Mouse (Mus musculus) limb, embryonic 14.5 days (tissue): Measurements from ENCODE around the gene Gopc. TPM values are rescaled to one million over a fixed set of nuclear protein-coding genes. Genes with fewer than 3 reads are reported as not detected.

ENCODE experiments used
- ATAC-seq: fragments of 200-750 bp; cut with Nextera tagmentation; 2 replicates; pipeline ENCODE4 v1.8.0; 2017; ENCODE audit warnings: low read depth, moderate number of reproducible peaks, moderate TSS enrichment; ENCODE audit not compliant: low FRiP score
- DNase-seq: peaks from one replicate; pipeline ENCODE4 v3.0.0-alpha.2; 2015; ENCODE audit warnings: low spot score
- H3K27ac ChIP-seq: fragments of 300-500 bp; sonication (generic); replicated peaks from 2 replicates; pipeline ENCODE4 v1.5.1; 2014; ENCODE audit warnings: low read depth, mild to moderate bottlenecking, low read length, moderate library complexity, mixed read lengths
- H3K27me3 ChIP-seq: fragments of 300-500 bp; sonication (generic); 2 replicates; pipeline ENCODE4 v1.6.1; 2014; ENCODE audit warnings: low read length, mixed read lengths; ENCODE audit not compliant: control insufficient read depth, insufficient read depth
- H3K36me3 ChIP-seq: fragments of 300-500 bp; sonication (generic); 2 replicates; pipeline ENCODE4 v1.6.1; 2014; ENCODE audit warnings: mild to moderate bottlenecking, low read length, moderate library complexity, mixed read lengths; ENCODE audit not compliant: control insufficient read depth, insufficient read depth
- H3K4me1 ChIP-seq: fragments of 300-500 bp; sonication (generic); 2 replicates; pipeline ENCODE4 v1.6.1; 2014; ENCODE audit warnings: antibody characterized with exemption, low read length, mixed read lengths; ENCODE audit not compliant: control insufficient read depth, insufficient read depth
- H3K4me2 ChIP-seq: fragments of 300-500 bp; sonication (generic); replicated peaks from 2 replicates; pipeline ENCODE4 v1.6.1; 2014; ENCODE audit warnings: low read depth, mild to moderate bottlenecking, low read length, moderate library complexity; ENCODE audit not compliant: severe bottlenecking
- H3K4me3 ChIP-seq: fragments of 300-500 bp; sonication (generic); replicated peaks from 2 replicates; pipeline ENCODE4 v1.5.1; 2014; ENCODE audit warnings: low read length
- H3K9ac ChIP-seq: fragments of 300-500 bp; sonication (generic); 2 replicates; pipeline ENCODE4 v1.6.1; 2014; ENCODE audit warnings: mild to moderate bottlenecking, low read depth, low read length, moderate library complexity; ENCODE audit not compliant: severe bottlenecking
- H3K9me3 ChIP-seq: fragments of 300-500 bp; sonication (generic); 2 replicates; pipeline ENCODE4 v1.6.1; 2016; ENCODE audit warnings: low read length; ENCODE audit not compliant: control insufficient read depth
- POLR2A ChIP-seq: fragments of 200-500 bp; IDR thresholded peaks from 2 replicates; pipeline ENCODE4 v1.8.0; 2012; ENCODE audit warnings: inconsistent platforms, mild to moderate bottlenecking, moderate library complexity, borderline replicate concordance; ENCODE audit not compliant: insufficient read depth, insufficient read length; ENCODE audit errors: extremely low read depth
- WGBS: fragments of 180-500 bp; shearing (Covaris S2); extraction: QIAGEN DNeasy Blood & Tissue Kit; methylation state at CpG from one replicate; pipeline ENCODE4 v1.1.7; 2014; 5-methylcytosine and 5-hydroxymethylcytosine counted together
- polyA plus RNA-seq, 2 experiments: library from polyadenylated mRNA; depleted of rRNA in 1 of 2; stranded (reverse) in 1 of 2; unstranded in 1 of 2; fragments of >200 nt; fragmentation: Nextera tagmentation in 1 of 2; extraction: Ambion mirVana in 1 of 2; gene quantifications; 2 replicates each; pipeline versions ENCODE4 v1.2.1 to v1.2.3; 2012 to 2014

Gopc gene
- polyA plus RNA-seq, 2 experiments: 17.6 to 20.2 TPM

- WGBS: 95% methylated on average over 3 of the region's 3 CpGs
- no peak overlapping the region for H3K4me3 ChIP-seq
These were observed 92.7 kb downstream of the Gopc start for GRCm38 (mm10) chr10:52289261-52289660.

DNA sequence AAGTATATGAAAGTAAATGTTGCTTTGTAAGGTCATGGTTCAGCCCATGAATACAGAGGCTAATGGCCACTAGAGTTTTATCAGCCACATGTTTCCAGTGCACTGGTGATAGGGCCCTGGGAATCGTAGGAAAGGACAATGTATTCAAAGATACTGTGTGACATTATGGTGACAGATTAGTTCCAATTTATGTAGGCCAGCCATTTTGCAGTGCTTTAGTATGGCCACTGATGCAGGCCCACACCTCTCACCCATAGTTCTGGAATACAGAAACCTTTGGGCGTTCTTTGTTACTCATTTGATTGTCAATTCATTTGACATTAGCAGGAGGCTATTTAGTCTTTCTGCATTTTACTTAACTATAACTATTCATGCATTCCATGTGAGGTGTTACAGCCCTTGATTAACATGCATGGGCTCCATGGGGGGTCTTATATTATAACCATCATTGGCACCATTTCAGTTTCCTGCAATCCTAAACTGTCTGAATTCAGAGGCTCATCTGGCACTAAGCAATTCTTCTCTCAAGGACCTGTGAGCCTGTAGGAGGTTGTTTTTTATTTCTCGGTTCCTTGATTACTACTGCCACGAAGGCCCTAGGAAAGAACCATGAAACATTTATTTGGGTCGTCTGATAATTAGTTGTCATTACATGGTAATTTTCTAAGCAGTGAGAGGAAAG is 93.9 kb downstream of the Gopc start:
- H3K9me3 ChIP-seq: no peaks in the 10 kb centered on the region
- no peak overlapping the region for H3K4me3 ChIP-seq
- H3K27ac ChIP-seq: no peak overlapping the region
- H3K9ac ChIP-seq: no peak overlapping the region
- no peaks in the 10 kb centered on the region for H3K27me3 ChIP-seq
- H3K4me2 ChIP-seq: no peak overlapping the region
- no peak for DNase-seq
- no peaks in the 10 kb centered on the region for H3K36me3 ChIP-seq
- TF ChIP-seq POLR2A: no peak
- H3K4me1 ChIP-seq: no peaks in the 10 kb centered on the region
- ATAC-seq: no peak
- WGBS: 71% methylated on average over 5 of the region's 5 CpGs

More at GRCm38 (mm10) chr10:52289261-52289660, 92.7 kb downstream of the Gopc start:
- Histone ChIP-seq H3K36me3 (no peaks in the 10 kb centered on the region), H3K9me3 (no peaks in the 10 kb centered on the region), H3K4me2 (no peak overlapping the region), H3K27me3 (no peaks in the 10 kb centered on the region), H3K9ac (no peak overlapping the region), H3K4me1 (no peaks in the 10 kb centered on the region), H3K27ac (no peak overlapping the region)
- no peak for DNase-seq
- TF ChIP-seq POLR2A: no peak
- ATAC-seq: no peak

Other genes starting within 250 kb of the Gopc start
- 0.01 TPM in 2 replicates for gene Ros1, start 186.9 kb downstream of the Gopc start, polyA plus RNA-seq (2012; rRNA removed)
- gene Ros1, start 186.9 kb downstream of the Gopc start, polyA plus RNA-seq (2014; fragmentation: Nextera tagmentation; extraction: Ambion mirVana): not detected in 2 replicates
- 9.2 and 9.5 TPM in 2 replicates for gene Dcbld1, start 148.5 kb downstream of the Gopc start, polyA plus RNA-seq (2012; rRNA removed)
- 11.5 and 13.5 TPM in 2 replicates for gene Dcbld1, start 148.5 kb downstream of the Gopc start, polyA plus RNA-seq (2014; fragmentation: Nextera tagmentation; extraction: Ambion mirVana)
- not detected in 2 replicates for gene Gm26741, start 23.4 kb downstream of the Gopc start, polyA plus RNA-seq (2012; rRNA removed)
- not detected in 2 replicates for gene Gm26741, start 23.4 kb downstream of the Gopc start, polyA plus RNA-seq (2014; fragmentation: Nextera tagmentation; extraction: Ambion mirVana)
- 0.06 TPM in 2 replicates for gene Nepn, start 6.8 kb upstream of the Gopc start, polyA plus RNA-seq (2012; rRNA removed)
- gene Nepn, start 6.8 kb upstream of the Gopc start, polyA plus RNA-seq (2014; fragmentation: Nextera tagmentation; extraction: Ambion mirVana): 0.14 TPM in 1 of 2 replicates, not detected in the other
- gene Nus1, start 35.4 kb upstream of the Gopc start, polyA plus RNA-seq (2012; rRNA removed): 24.8 and 26.2 TPM in 2 replicates
- 17.1 and 17.3 TPM in 2 replicates for gene Nus1, start 35.4 kb upstream of the Gopc start, polyA plus RNA-seq (2014; fragmentation: Nextera tagmentation; extraction: Ambion mirVana)